Mouse (Mus musculus) spleen, adult 2 months (tissue): ENCODE data around the gene Lca5l.
A peak's percentile ranks its signal among the peaks of the same experiment; 100 is the strongest.

Experiments
- CTCF ChIP-seq: fragments of 200-500 bp; IDR thresholded peaks from 2 replicates; pipeline ENCODE4 v1.5.1; 2011; ENCODE audit warnings: mild to moderate bottlenecking, inconsistent platforms; ENCODE audit not compliant: insufficient read depth, insufficient read length, insufficient replicate concordance; ENCODE audit errors: extremely low read depth
- POLR2A ChIP-seq: fragments of 200-500 bp; IDR thresholded peaks from 2 replicates; pipeline ENCODE4 v1.6.1; 2011; ENCODE audit warnings: low read depth, low read length, inconsistent platforms

DNA sequence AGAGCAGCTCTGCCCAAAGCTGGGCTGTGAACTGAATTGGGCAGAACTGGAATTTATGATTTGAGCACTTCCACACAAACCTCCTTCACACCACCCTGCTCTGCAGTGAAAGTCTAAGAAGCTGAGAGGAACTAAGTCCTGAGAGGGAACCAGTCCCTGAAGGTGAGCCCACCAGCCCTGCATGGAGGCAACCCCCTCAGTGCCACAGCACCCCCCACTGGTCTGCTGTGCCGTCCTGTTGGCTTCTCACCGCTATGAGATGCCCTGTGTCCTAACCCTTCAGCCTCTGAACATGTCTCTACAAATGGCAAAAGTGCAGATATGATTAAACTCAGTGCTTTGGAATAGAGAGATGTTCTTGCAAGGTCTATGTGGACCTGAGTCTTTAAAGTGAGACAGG, 79.3 kb downstream of the Lca5l start:
- no peak for TF ChIP-seq POLR2A
- peak; percentile 48; the same call in 1 of the 2 replicates for TF ChIP-seq CTCF
